In the genomic region with DNA sequence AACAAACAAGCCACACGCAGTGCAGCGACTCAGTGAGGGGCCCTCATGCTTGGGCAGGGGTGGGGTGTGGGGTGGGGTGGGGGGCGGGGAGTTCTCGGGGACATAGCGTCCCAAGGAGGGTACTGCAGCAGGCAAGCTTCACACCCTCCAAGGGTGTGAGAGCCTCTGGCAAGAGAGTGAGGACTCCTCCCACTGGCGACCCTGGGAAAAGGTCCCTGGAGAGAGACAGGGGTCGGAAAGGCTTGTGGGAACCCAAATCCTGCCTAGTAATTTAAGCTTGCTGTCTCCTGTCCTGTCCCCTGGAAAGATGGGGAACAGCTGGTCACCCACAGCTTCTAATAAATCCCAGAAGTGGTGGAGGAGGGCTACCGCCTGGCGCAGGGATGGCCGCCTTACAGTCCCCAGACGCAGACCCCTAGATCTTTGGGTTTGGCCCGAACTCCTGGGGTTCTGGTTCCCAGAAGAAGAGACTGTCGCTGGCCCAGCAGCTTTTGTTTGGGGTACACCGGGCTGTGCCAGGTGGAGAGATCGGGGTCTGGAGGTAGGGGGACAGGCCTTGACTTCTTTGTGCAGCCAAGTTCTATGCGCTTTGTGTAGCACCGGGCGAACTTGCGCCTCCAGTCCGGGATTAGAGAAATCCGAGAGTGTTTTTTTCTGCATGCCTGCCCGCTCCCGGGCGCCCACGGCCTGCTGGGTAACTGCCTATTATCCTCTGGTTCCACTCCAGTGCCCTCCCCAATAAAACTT, we compare ENCODE assay signal across 9 mouse cellular contexts. TPM values are rescaled to one million over a fixed set of nuclear protein-coding genes. Genes with fewer than 3 reads are reported as not detected.
A peak's percentile ranks its signal among the peaks of the same experiment; 100 is the strongest.
DNase-seq lines count a peak whose midpoint lies in the region; ATAC-seq lines count a peak whose summit lies in the region.
"Had no signal": no experiment of that assay in that cellular context is flagged by ENCODE, and none has a peak within 500 bp of the region (broad histone marks: within the 10 kb centered on the region; RNA-seq: fewer than 3 reads in every experiment).

No protein-coding gene starts in this region.

- H3K27me3 ChIP-seq in forebrain, embryonic 14.5 days (replicated peaks; ENCODE audit: control insufficient read depth, insufficient read depth, low read length), result peaks cover 17% of the 10 kb centered on the region
- peaks cover 51% of the 10 kb centered on the region for H3K27me3 ChIP-seq in kidney, embryonic 14.5 days (ENCODE audit: control insufficient read depth, insufficient read depth, low read length)
- H3K27me3 ChIP-seq in midbrain, embryonic 12.5 days, result peaks cover 75% of the 10 kb centered on the region

- WGBS in forebrain, embryonic 14.5 days, result 1% methylated on average over 24 of the region's 25 CpGs
- WGBS in kidney, embryonic 14.5 days, result under 1% methylated on average over 25 of the region's 25 CpGs
- WGBS in midbrain, embryonic 12.5 days, result under 1% methylated on average over 25 of the region's 25 CpGs

- H3K27ac ChIP-seq in forebrain, embryonic 14.5 days (ENCODE audit: low read depth, low read length), result no peak overlapping the region
- peak overlapping the region; percentile 87 for H3K27ac ChIP-seq in kidney, embryonic 14.5 days (ENCODE audit: low read depth, low read length)
- H3K27ac ChIP-seq in midbrain, embryonic 12.5 days (replicated peaks), result peak overlapping the region; percentile 84

- H3K9ac ChIP-seq in forebrain, embryonic 14.5 days (ENCODE audit: low read length), result peak overlapping the region; percentile 43; the same call in 1 of the 2 replicates
- H3K9ac ChIP-seq in kidney, embryonic 14.5 days (ENCODE audit: low read depth, low read length), result peak overlapping the region; percentile 37; the same call in 1 of the 2 replicates
- H3K9ac ChIP-seq in midbrain, embryonic 12.5 days (replicated peaks), result 0 out of 2 replicates have a peak overlapping the region, but pooled peaks have one; percentile 24

- peak; percentile 81 for ATAC-seq in forebrain, embryonic 14.5 days
- peak; percentile 90 for ATAC-seq in kidney, embryonic 14.5 days (ENCODE audit: low FRiP score, low TSS enrichment)
- peak; percentile 80 for ATAC-seq in midbrain, embryonic 12.5 days (ENCODE audit: low FRiP score, low read depth)
- ATAC-seq in megakaryocyte progenitor cell, adult 5-6 weeks (replicated peaks; ENCODE audit: poor library complexity), result no peak

- H3K9me3 ChIP-seq in forebrain, embryonic 14.5 days (replicated peaks; ENCODE audit: control insufficient read depth, low read length), result no peaks in the 10 kb centered on the region
- H3K9me3 ChIP-seq in kidney, embryonic 14.5 days (ENCODE audit: control insufficient read depth, low read length), result no peaks in the 10 kb centered on the region
- no peaks in the 10 kb centered on the region for H3K9me3 ChIP-seq in midbrain, embryonic 12.5 days

- no peaks in the 10 kb centered on the region for H3K36me3 ChIP-seq in forebrain, embryonic 14.5 days (ENCODE audit: control insufficient read depth, insufficient read depth, low read length)
- no peaks in the 10 kb centered on the region for H3K36me3 ChIP-seq in kidney, embryonic 14.5 days (ENCODE audit: control insufficient read depth, insufficient read depth, low read length)
- H3K36me3 ChIP-seq in midbrain, embryonic 12.5 days, result no peaks in the 10 kb centered on the region

- H3K4me2 ChIP-seq in forebrain, embryonic 14.5 days (ENCODE audit: low read length), result peak overlapping the region; percentile 43
- peak overlapping the region; percentile 34 for H3K4me2 ChIP-seq in kidney, embryonic 14.5 days (replicated peaks; ENCODE audit: low read depth, low read length)
- peak overlapping the region; percentile 43 for H3K4me2 ChIP-seq in midbrain, embryonic 12.5 days (replicated peaks)

- no peak overlapping the region for H3K4me3 ChIP-seq in forebrain, embryonic 14.5 days (ENCODE audit: low read depth, low read length)
- H3K4me3 ChIP-seq in kidney, embryonic 14.5 days (ENCODE audit: low read length), result peak overlapping the region; percentile 11; the same call in 1 of the 2 replicates
- H3K4me3 ChIP-seq in midbrain, embryonic 12.5 days, result peak overlapping the region; percentile 18
- H3K4me3 ChIP-seq: megakaryocyte, embryonic 14.5 days had no signal

- H3K4me1 ChIP-seq in forebrain, embryonic 14.5 days (ENCODE audit: control insufficient read depth, insufficient read depth, low read length), result peaks cover 11% of the 10 kb centered on the region
- peaks cover 22% of the 10 kb centered on the region for H3K4me1 ChIP-seq in kidney, embryonic 14.5 days (ENCODE audit: control insufficient read depth, insufficient read depth, low read length)
- peaks cover 31% of the 10 kb centered on the region for H3K4me1 ChIP-seq in midbrain, embryonic 12.5 days

- DNase-seq in ZHBTc4 (ENCODE audit: low read depth, low spot score), result peak; percentile 45
- peak; percentile 60 for DNase-seq in forebrain, embryonic 14.5 days (ENCODE audit: low spot score)
- no peak for DNase-seq in gastrocnemius, postnatal 4 days (ENCODE audit: low spot score in 2 of 2)
- no peak for DNase-seq in urinary bladder, postnatal 25 days (ENCODE audit: low spot score)
- no peak for DNase-seq in cerebellum, adult 11 months

RNA-seq across cellular contexts. Expression of a gene that starts 56.1 kb away (rescaled TPM):
- 2.3 and 3.5 TPM in 2 replicates for polyA plus RNA-seq in forebrain, embryonic 14.5 days (2014; fragmentation: Nextera tagmentation; extraction: Ambion mirVana)
- 130 and 131 TPM in 2 replicates for polyA plus RNA-seq in kidney, embryonic 14.5 days (2014; fragmentation: Nextera tagmentation; extraction: Ambion mirVana)
- polyA plus RNA-seq in midbrain, embryonic 12.5 days (2016; fragmentation: Nextera tagmentation; extraction: Ambion mirVana), result 84.9 and 90.8 TPM in 2 replicates
- total RNA-seq in megakaryocyte progenitor cell, adult 5-6 weeks (2015), result not detected in 2 replicates
- total RNA-seq in megakaryocyte progenitor cell, adult 5-6 weeks (2017), result not detected in 2 replicates
- total RNA-seq in gastrocnemius, postnatal 4 days (2021), result not detected

Comparison
In these comparisons a context has a peak if more than half of its experiments do, and no peak if none do; other contexts are left out.
1. DNase-seq: peak in ZHBTc4 (single experiment) and forebrain, embryonic 14.5 days (single experiment); none in gastrocnemius, postnatal 4 days (0 of 2), urinary bladder, postnatal 25 days (single experiment) and cerebellum, adult 11 months (single experiment).
2. RNA of a gene that starts 56.1 kb away (polyA plus RNA-seq): 130 to 131 TPM in kidney, embryonic 14.5 days and 84.9 to 90.8 TPM in midbrain, embryonic 12.5 days; 2.3 to 3.5 TPM in forebrain, embryonic 14.5 days; every median in the first group is over 10 times any median in the second.
3. Peak in every context shown above with its lines, with median percentiles within 50 percentile points of each other: H3K4me2 ChIP-seq and H3K9ac ChIP-seq.